Mouse (Mus musculus) kidney, postnatal 0 days (tissue): Measurements from ENCODE around the gene Ndufb5. TPM values are rescaled to one million over a fixed set of nuclear protein-coding genes. Genes with fewer than 3 reads are reported as not detected.
A peak's percentile ranks its signal among the peaks of the same experiment; 100 is the strongest.
"Not testable (repeated sequence)": the region's sequence is repeated elsewhere in the genome, so short reads cannot be mapped to it uniquely, and the experiment has no call there.

ENCODE experiments used
- ATAC-seq: fragments of 200-750 bp; cut with Nextera tagmentation; replicated peaks from 2 replicates; pipeline ENCODE4 v1.8.0; 2017; ENCODE audit warnings: low read depth, moderate number of reproducible peaks, moderate TSS enrichment, moderate library complexity; ENCODE audit not compliant: low FRiP score
- DNase-seq: peaks from one replicate; pipeline ENCODE4 v3.0.0-alpha.2; 2016; ENCODE audit warnings: low spot score
- H3K27ac ChIP-seq: fragments of 300-500 bp; sonication (generic); 2 replicates; pipeline ENCODE4 v1.5.1; 2014; ENCODE audit warnings: mild to moderate bottlenecking
- H3K27me3 ChIP-seq: fragments of 300-500 bp; sonication (generic); 2 replicates; pipeline ENCODE4 v1.6.1; 2014; ENCODE audit warnings: low read length, mixed read lengths; ENCODE audit not compliant: insufficient read depth
- H3K36me3 ChIP-seq: fragments of 300-500 bp; sonication (generic); 2 replicates; pipeline ENCODE4 v1.6.1; 2014; ENCODE audit warnings: low read length, mixed read lengths; ENCODE audit not compliant: insufficient read depth
- H3K4me1 ChIP-seq: fragments of 300-500 bp; sonication (generic); replicated peaks from 2 replicates; pipeline ENCODE4 v1.6.1; 2014; ENCODE audit warnings: antibody characterized with exemption, low read length, mixed read lengths; ENCODE audit not compliant: insufficient read depth
- H3K4me2 ChIP-seq: fragments of 300-500 bp; sonication (generic); 2 replicates; pipeline ENCODE4 v1.6.1; 2014; ENCODE audit warnings: mild to moderate bottlenecking, low read length, moderate library complexity, mixed read lengths
- H3K4me3 ChIP-seq: fragments of 300-500 bp; sonication (generic); replicated peaks from 2 replicates; pipeline ENCODE4 v1.5.1; 2014; ENCODE audit warnings: low read depth, low read length
- H3K9ac ChIP-seq: fragments of 300-500 bp; sonication (generic); 2 replicates; pipeline ENCODE4 v1.6.1; 2014; ENCODE audit warnings: low read depth, low read length
- H3K9me3 ChIP-seq: fragments of 300-500 bp; sonication (generic); replicated peaks from 2 replicates; pipeline ENCODE4 v1.6.1; 2016; ENCODE audit warnings: low read length, inconsistent platforms, mixed read lengths
- CTCF ChIP-seq: IDR thresholded peaks from 2 replicates; pipeline ENCODE4 v1.5.1; 2016; ENCODE audit warnings: antibody characterized with exemption, low read depth, mild to moderate bottlenecking, moderate library complexity
- WGBS: fragments of 180-500 bp; shearing (Covaris S2); extraction: QIAGEN DNeasy Blood & Tissue Kit; methylation state at CpG from one replicate; pipeline ENCODE4 v1.1.7; 2014; 5-methylcytosine and 5-hydroxymethylcytosine counted together
- polyA plus RNA-seq: library from polyadenylated mRNA; unstranded; fragments of >200 nt; fragmentation: Nextera tagmentation; extraction: Ambion mirVana; gene quantifications from 2 replicates; pipeline ENCODE4 v1.2.1, GENCODE M21; 2015

The Ndufb5 gene
- polyA plus RNA-seq, 1 experiment from 2014 or later, result 574 TPM

- H3K4me3 ChIP-seq, result no peak overlapping the region
- TF ChIP-seq CTCF, result no peak
- no peaks in the 10 kb centered on the region for H3K27me3 ChIP-seq
- ATAC-seq (no peak), DNase-seq (no peak)
- no peak overlapping the region for H3K27ac ChIP-seq
- no peak overlapping the region for H3K4me2 ChIP-seq
- no peak overlapping the region for H3K9ac ChIP-seq
- no peaks in the 10 kb centered on the region for H3K4me1 ChIP-seq
- 69% methylated on average over 5 of the region's 5 CpGs for WGBS
- no peaks in the 10 kb centered on the region for H3K36me3 ChIP-seq
- H3K9me3 ChIP-seq, result no peaks in the 10 kb centered on the region
Observed at GRCm38 (mm10) chr3:32694211-32694610, 42.6 kb upstream of the Ndufb5 start.

- WGBS, result 49% methylated on average over 12 of the region's 12 CpGs
- ATAC-seq, result no peak
- Histone ChIP-seq H3K27me3 (no peaks in the 10 kb centered on the region), H3K4me2 (no peak overlapping the region), H3K4me1 (no peaks in the 10 kb centered on the region), H3K36me3 (no peaks in the 10 kb centered on the region), H3K9ac (no peak overlapping the region), H3K9me3 (no peaks in the 10 kb centered on the region), H3K4me3 (no peak overlapping the region), H3K27ac (no peak overlapping the region)
- peak; percentile 12 for DNase-seq
- peak; percentile 13; the same call in 1 of the 2 replicates for TF ChIP-seq CTCF
Observed at GRCm38 (mm10) chr3:32694737-32695582, 41.8 kb upstream of the Ndufb5 start.

- no peak for ATAC-seq
- no peak overlapping the region for H3K4me2 ChIP-seq
- H3K9ac ChIP-seq, result no peak overlapping the region
Observed at GRCm38 (mm10) chr3:32695583-32695980, 41.2 kb upstream of the Ndufb5 start.

GRCm38 (mm10) chr3:32698228-32698863, 38.4 kb upstream of the Ndufb5 start:
- peak; percentile 96 for TF ChIP-seq CTCF
- Histone ChIP-seq H3K27me3 (no peaks in the 10 kb centered on the region), H3K36me3 (no peaks in the 10 kb centered on the region), H3K4me2 (no peak overlapping the region), H3K9ac (no peak overlapping the region), H3K27ac (no peak overlapping the region), H3K4me3 (no peak overlapping the region), H3K4me1 (no peaks in the 10 kb centered on the region), H3K9me3 (no peaks in the 10 kb centered on the region)
- peak; percentile 59 for ATAC-seq
- whole genome bisulfite sequencing, result 36% methylated on average over 7 of the region's 7 CpGs
- DNase-seq, result peak; percentile 90

More at GRCm38 (mm10) chr3:32695583-32695980, 41.2 kb upstream of the Ndufb5 start:
- H3K27ac ChIP-seq, result no peak overlapping the region
- no peaks in the 10 kb centered on the region for H3K36me3 ChIP-seq
- H3K9me3 ChIP-seq, result no peaks in the 10 kb centered on the region
- H3K4me1 ChIP-seq, result no peaks in the 10 kb centered on the region
- DNase-seq, result no peak
- no peak for TF ChIP-seq CTCF
- no peaks in the 10 kb centered on the region for H3K27me3 ChIP-seq
- H3K4me3 ChIP-seq, result no peak overlapping the region
- WGBS, result 82% methylated on average over 4 of the region's 4 CpGs

- not testable (repeated sequence) for H3K9me3 ChIP-seq, H3K27me3 ChIP-seq, H3K9ac ChIP-seq, H3K36me3 ChIP-seq, ATAC-seq, H3K4me3 ChIP-seq, H3K4me2 ChIP-seq, H3K27ac ChIP-seq, H3K4me1 ChIP-seq, DNase-seq
- WGBS, result 93% methylated on average over 6 of the region's 6 CpGs
Observed at GRCm38 (mm10) chr3:32704021-32704420, 32.8 kb upstream of the Ndufb5 start.

GRCm38 (mm10) chr3:32704632-32705031, 32.2 kb upstream of the Ndufb5 start:
- H3K4me2 ChIP-seq, ATAC-seq, H3K9ac ChIP-seq, H3K27me3 ChIP-seq, H3K4me3 ChIP-seq, H3K27ac ChIP-seq, DNase-seq, H3K4me1 ChIP-seq, H3K9me3 ChIP-seq, H3K36me3 ChIP-seq: not testable (repeated sequence)
- 96% methylated on average over 10 of the region's 10 CpGs for WGBS

GRCm38 (mm10) chr3:32705647-32706348, 31.0 kb upstream of the Ndufb5 start, which contains the start of gene Actl6a:
TSS of gene Actl6a (plus strand) at chr3:32706298.
- H3K4me3 ChIP-seq, H3K9me3 ChIP-seq: not testable (repeated sequence)

More at GRCm38 (mm10) chr3:32705647-32706348, 31.0 kb upstream of the Ndufb5 start, which contains the start of gene Actl6a:
- not testable (repeated sequence) for H3K4me2 ChIP-seq, H3K4me1 ChIP-seq, DNase-seq, ATAC-seq, H3K27me3 ChIP-seq, H3K36me3 ChIP-seq, H3K27ac ChIP-seq, H3K9ac ChIP-seq
- 86% methylated on average over 9 of the region's 9 CpGs for WGBS
